Mouse (Mus musculus): Measurements from ENCODE around the gene Msl3l2. TPM values are rescaled to one million over a fixed set of nuclear protein-coding genes. Genes with fewer than 3 reads are reported as not detected.

The Msl3l2 gene
- polyA plus RNA-seq, 1 experiment from 2014 or later: 12.8 TPM

GRCm38 (mm10) chr10:56158748-56159147, 52.0 kb downstream of the Msl3l2 start:
- Histone ChIP-seq H3K4me2 (ENCODE audit: low read length) (no peak overlapping the region), H3K27ac (ENCODE audit: low read length) (no peak overlapping the region), H3K9me3 (replicated peaks; ENCODE audit: control insufficient read depth, low read length, poor library complexity, severe bottlenecking) (no peaks in the 10 kb centered on the region), H3K4me1 (ENCODE audit: control insufficient read depth, insufficient read depth, low read length) (no peaks in the 10 kb centered on the region), H3K9ac (ENCODE audit: low read depth, low read length) (no peak overlapping the region), H3K4me3 (ENCODE audit: low read depth, low read length) (no peak overlapping the region), H3K36me3 (ENCODE audit: control insufficient read depth, insufficient read depth, low read length) (no peaks in the 10 kb centered on the region), H3K27me3 (ENCODE audit: control insufficient read depth, insufficient read depth, low read depth, low read length) (no peaks in the 10 kb centered on the region)
- no peak for ATAC-seq
- 25% methylated on average over 2 of the region's 2 CpGs for WGBS

GRCm38 (mm10) chr10:56164411-56164810, 57.7 kb downstream of the Msl3l2 start:
- Histone ChIP-seq H3K9ac (ENCODE audit: low read depth, low read length) (no peak overlapping the region), H3K4me2 (ENCODE audit: low read length) (no peak overlapping the region), H3K27ac (ENCODE audit: low read length) (no peak overlapping the region), H3K36me3 (ENCODE audit: control insufficient read depth, insufficient read depth, low read length) (no peaks in the 10 kb centered on the region), H3K9me3 (replicated peaks; ENCODE audit: control insufficient read depth, low read length, poor library complexity, severe bottlenecking) (no peaks in the 10 kb centered on the region), H3K4me1 (ENCODE audit: control insufficient read depth, insufficient read depth, low read length) (no peaks in the 10 kb centered on the region), H3K4me3 (ENCODE audit: low read depth, low read length) (no peak overlapping the region), H3K27me3 (ENCODE audit: control insufficient read depth, insufficient read depth, low read depth, low read length) (no peaks in the 10 kb centered on the region)
- no peak for ATAC-seq
- WGBS: 73% methylated on average over 3 of the region's 3 CpGs

- ATAC-seq: no peak
- Histone ChIP-seq H3K27me3 (ENCODE audit: control insufficient read depth, insufficient read depth, low read depth, low read length) (no peaks in the 10 kb centered on the region), H3K27ac (ENCODE audit: low read length) (no peak overlapping the region), H3K4me1 (ENCODE audit: control insufficient read depth, insufficient read depth, low read length) (no peaks in the 10 kb centered on the region), H3K36me3 (ENCODE audit: control insufficient read depth, insufficient read depth, low read length) (no peaks in the 10 kb centered on the region), H3K4me3 (ENCODE audit: low read depth, low read length) (no peak overlapping the region), H3K4me2 (ENCODE audit: low read length) (no peak overlapping the region), H3K9ac (ENCODE audit: low read depth, low read length) (no peak overlapping the region), H3K9me3 (replicated peaks; ENCODE audit: control insufficient read depth, low read length, poor library complexity, severe bottlenecking) (no peaks in the 10 kb centered on the region)
- 92% methylated on average over 4 of the region's 4 CpGs for WGBS
Measured at GRCm38 (mm10) chr10:56165758-56166157, 59.0 kb downstream of the Msl3l2 start.

Other genes with a start within 250 kb of the Msl3l2 start
- gene Tbc1d32, start 121.8 kb downstream of the Msl3l2 start, polyA plus RNA-seq (2015; fragmentation: Nextera tagmentation; extraction: Ambion mirVana): 2.7 and 3.1 TPM in 2 replicates

Measured in midbrain, embryonic 16.5 days (tissue).